Mouse (Mus musculus) brown adipose tissue, adult 24 weeks (tissue): ENCODE data around the gene Hnrnpd. TPM values are rescaled to one million over a fixed set of nuclear protein-coding genes. Genes with fewer than 3 reads are reported as not detected.

ENCODE experiments used
- H3K27ac ChIP-seq: fragments of 200-500 bp; replicated peaks from 2 replicates; pipeline ENCODE4 v1.5.1; 2012; ENCODE audit warnings: low read depth, mild to moderate bottlenecking, low read length
- H3K4me1 ChIP-seq: fragments of 200-500 bp; 2 replicates; pipeline ENCODE4 v1.6.1; 2012; ENCODE audit warnings: low read length, mixed read lengths; ENCODE audit not compliant: control insufficient read depth, insufficient read depth, insufficient read length
- H3K4me3 ChIP-seq: fragments of 200-500 bp; 2 replicates; pipeline ENCODE4 v1.5.1; 2012; ENCODE audit warnings: low read depth, mild to moderate bottlenecking, low read length, moderate library complexity; ENCODE audit not compliant: insufficient read depth
- polyA plus RNA-seq: library from polyadenylated mRNA; stranded (reverse); fragments of >200 nt; gene quantifications from 2 replicates; pipeline ENCODE4 v1.2.4, GENCODE M21; 2012; ENCODE audit not compliant: missing spikeins, insufficient read depth, insufficient read length

The Hnrnpd gene
- polyA plus RNA-seq, 1 experiment, result 84.9 TPM

DNA sequence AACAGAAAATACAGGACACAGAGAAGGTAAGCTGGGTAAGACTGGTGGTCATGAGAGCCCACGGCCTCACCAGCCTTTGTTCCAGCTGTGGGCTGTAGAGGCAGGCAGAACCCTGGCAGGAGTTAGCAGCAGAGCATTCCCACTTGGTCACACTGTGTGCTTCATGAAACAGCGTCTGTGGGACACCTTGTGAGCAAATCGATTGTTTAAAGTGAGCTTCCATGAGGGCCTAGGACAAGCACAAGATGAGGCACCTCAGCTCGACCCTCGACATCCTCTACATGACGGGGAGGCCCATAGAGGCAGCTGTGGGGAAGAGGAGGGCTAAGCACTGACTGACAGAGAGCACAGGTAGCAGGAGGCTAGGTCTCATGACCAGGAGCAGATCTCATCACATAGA lies 46.8 kb downstream of the Hnrnpd start:
- Histone ChIP-seq H3K4me3 (no peak overlapping the region), H3K27ac (no peak overlapping the region), H3K4me1 (no peaks in the 10 kb centered on the region)

- Histone ChIP-seq H3K4me1 (no peaks in the 10 kb centered on the region), H3K4me3 (no peak overlapping the region), H3K27ac (no peak overlapping the region)
Observed at GRCm38 (mm10) chr5:99927951-99928350, 50.8 kb downstream of the Hnrnpd start.

DNA sequence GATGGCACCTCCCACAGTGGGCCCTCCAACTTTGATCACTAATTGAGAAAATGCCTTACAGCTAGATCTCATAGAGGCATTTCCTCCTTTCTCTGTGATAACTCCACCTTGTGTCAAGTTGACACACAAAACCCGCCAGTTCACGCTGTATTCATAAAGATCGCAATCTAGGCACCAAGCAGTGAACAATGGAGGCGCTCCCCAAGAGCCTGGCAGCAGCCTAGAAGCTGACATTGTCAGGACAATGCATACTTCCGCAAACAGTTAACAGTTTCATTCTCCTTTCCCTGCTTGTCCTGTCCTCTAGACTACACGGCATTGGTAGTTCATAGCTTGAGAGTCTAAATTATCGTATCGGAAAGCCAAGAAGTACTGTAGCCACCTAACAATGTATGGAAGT lies 56.7 kb downstream of the Hnrnpd start:
- H3K4me3 ChIP-seq, result no peak overlapping the region
- no peak overlapping the region for H3K27ac ChIP-seq
- H3K4me1 ChIP-seq, result no peaks in the 10 kb centered on the region

GRCm38 (mm10) chr5:99915494-99915893 lies 63.2 kb downstream of the Hnrnpd start:
- Histone ChIP-seq H3K4me3 (no peak overlapping the region), H3K27ac (no peak overlapping the region), H3K4me1 (no peaks in the 10 kb centered on the region)

DNA sequence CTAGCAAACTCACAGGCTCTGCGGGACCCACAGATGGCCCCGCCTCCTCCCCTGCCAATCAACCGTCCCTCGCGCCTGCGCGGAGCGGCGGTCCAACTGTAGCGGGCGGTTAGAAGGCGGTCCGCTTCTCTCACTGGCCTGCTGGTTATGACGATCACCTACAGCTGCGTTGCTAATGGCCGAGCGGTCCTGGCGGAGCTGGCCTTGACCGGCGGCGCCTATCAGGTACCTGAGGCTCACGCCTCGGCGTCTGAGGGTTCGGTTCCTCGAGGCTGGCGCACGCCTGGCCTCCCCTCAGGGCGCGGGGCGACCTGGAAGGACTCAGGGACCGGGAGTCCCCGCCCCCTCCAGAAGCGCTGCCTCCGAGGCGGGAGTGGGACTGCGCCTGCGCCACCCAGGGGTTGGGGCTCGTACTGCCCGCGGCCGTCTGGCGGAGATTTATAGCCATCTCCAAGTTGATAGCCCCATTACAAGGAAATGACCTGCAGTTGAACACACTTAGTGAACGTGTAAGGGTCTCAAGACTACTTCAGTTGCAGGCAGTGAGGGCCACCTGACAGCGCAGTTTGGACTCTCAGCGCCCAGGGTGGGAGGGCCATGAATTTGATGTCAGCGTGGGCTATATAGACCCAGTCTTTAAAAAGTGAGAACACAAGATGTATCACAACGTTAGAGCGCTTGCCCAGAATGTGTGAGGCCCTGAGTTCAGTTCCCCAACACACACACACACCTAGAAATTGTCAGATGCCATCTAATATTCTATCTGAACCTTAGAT lies 72.4 kb downstream of the Hnrnpd start, which contains the start of gene Vamp9:
Gene Vamp9 (plus strand): TSS at position 74 of the 776 bp plus-strand sequence.
- Histone ChIP-seq H3K4me1 (no peaks in the 10 kb centered on the region), H3K27ac (peak within 1 kb of the TSS; percentile 59)

More for the DNA sequence above, 72.4 kb downstream of the Hnrnpd start, which contains the start of gene Vamp9:
- peak within 1 kb of the TSS; percentile 71 for H3K4me3 ChIP-seq

Other genes with a start within 250 kb of the Hnrnpd start
- gene Rasgef1b, start 249.9 kb downstream of the Hnrnpd start, polyA plus RNA-seq, result 0.36 and 1.0 TPM in 2 replicates
- gene Vamp9, start 72.7 kb downstream of the Hnrnpd start, polyA plus RNA-seq, result not detected in 2 replicates
- gene 4930524J08Rik, start 123 bp upstream of the Hnrnpd start, polyA plus RNA-seq, result 1.8 TPM in 1 of 2 replicates, not detected in the other
- gene Hnrnpdl, start 60.7 kb upstream of the Hnrnpd start, polyA plus RNA-seq, result 37.4 and 60.5 TPM in 2 replicates
- 6.6 and 7.1 TPM in 2 replicates for gene Enoph1, start 61.0 kb upstream of the Hnrnpd start, polyA plus RNA-seq
- not detected in 2 replicates for gene Tmem150c, start 180.9 kb upstream of the Hnrnpd start, polyA plus RNA-seq